ENCODE assay signal across 7 mouse cellular contexts in the genomic region with DNA sequence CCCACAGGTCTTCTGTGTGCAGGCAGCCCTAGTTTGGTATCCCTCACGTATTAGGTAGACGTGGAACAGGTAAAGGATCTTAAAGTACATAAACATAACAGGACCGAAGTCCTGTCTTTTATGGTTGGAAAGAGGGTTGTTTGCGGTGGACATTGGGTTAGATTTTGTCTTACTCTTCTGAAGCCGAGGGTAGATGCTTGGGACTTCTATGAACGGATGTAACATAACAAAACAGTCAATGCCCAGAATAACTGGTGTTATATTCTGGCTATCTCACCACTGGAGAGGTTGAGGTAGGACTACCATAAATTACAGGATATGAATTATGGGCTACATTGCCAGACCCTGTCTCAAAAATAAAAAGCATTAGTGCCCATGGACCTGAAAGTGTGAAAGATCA. TPM values are rescaled to one million over a fixed set of nuclear protein-coding genes. Genes with fewer than 3 reads are reported as not detected.
DNase-seq lines count a peak whose midpoint lies in the region; ATAC-seq lines count a peak whose summit lies in the region.

A gene (minus strand): TSS at position 101 of the 400 bp plus-strand sequence.

- peak; percentile 34; the same call in 1 of the 2 replicates for ATAC-seq in forebrain, embryonic 11.5 days (replicated peaks; ENCODE audit: low FRiP score)
- ATAC-seq in hematopoietic stem cell, adult 5-6 weeks (replicated peaks in 1 of 2; ENCODE audit: insufficient read depth in 1 of 2, low FRiP score in 2 of 2, low TSS enrichment in 1 of 2, low read depth in 1 of 2, poor library complexity in 2 of 2, severe bottlenecking in 2 of 2): no peak
- ATAC-seq in liver, embryonic 11.5 days (replicated peaks; ENCODE audit: low FRiP score): no peak
- ATAC-seq in stomach, embryonic 16.5 days (ENCODE audit: insufficient read depth, low FRiP score): no peak

- H3K4me3 ChIP-seq in forebrain, embryonic 11.5 days (ENCODE audit: low read depth, low read length): peak within 1 kb of the TSS; percentile 75
- H3K4me3 ChIP-seq in liver, embryonic 11.5 days (ENCODE audit: low read depth, low read length): peak within 1 kb of the TSS; percentile 90
- H3K4me3 ChIP-seq in stomach, embryonic 16.5 days (replicated peaks; ENCODE audit: low read length): peak within 1 kb of the TSS; percentile 69

- no peaks in the 10 kb centered on the region for H3K27me3 ChIP-seq in forebrain, embryonic 11.5 days (ENCODE audit: control insufficient read depth, insufficient read depth, low read length)
- H3K27me3 ChIP-seq in liver, embryonic 11.5 days (replicated peaks; ENCODE audit: control insufficient read depth, insufficient read depth, low read length): 0 out of 2 replicates have a peak, but pooled peaks cover 3% of the 10 kb centered on the region
- no peaks in the 10 kb centered on the region for H3K27me3 ChIP-seq in stomach, embryonic 16.5 days (ENCODE audit: control insufficient read depth, insufficient read depth, low read length)

- 49% methylated on average over 6 of the region's 6 CpGs for WGBS in forebrain, embryonic 11.5 days
- WGBS in liver, embryonic 11.5 days: 44% methylated on average over 6 of the region's 6 CpGs
- 41% methylated on average over 6 of the region's 6 CpGs for WGBS in stomach, embryonic 16.5 days

- H3K9ac ChIP-seq in forebrain, embryonic 11.5 days (ENCODE audit: low read length): peak within 1 kb of the TSS; percentile 72
- peak within 1 kb of the TSS; percentile 88 for H3K9ac ChIP-seq in liver, embryonic 11.5 days (ENCODE audit: low read depth, low read length)
- H3K9ac ChIP-seq in stomach, embryonic 16.5 days (ENCODE audit: low read length): peak within 1 kb of the TSS; percentile 83

- H3K9me3 ChIP-seq in forebrain, embryonic 11.5 days (ENCODE audit: control insufficient read depth, low read length): no peaks in the 10 kb centered on the region
- H3K9me3 ChIP-seq in liver, embryonic 11.5 days (ENCODE audit: control insufficient read depth, low read length): no peaks in the 10 kb centered on the region
- H3K9me3 ChIP-seq in stomach, embryonic 16.5 days (replicated peaks; ENCODE audit: control insufficient read depth, low read length): no peaks in the 10 kb centered on the region

- H3K36me3 ChIP-seq in forebrain, embryonic 11.5 days (ENCODE audit: control insufficient read depth, insufficient read depth, low read length): peaks cover 12% of the 10 kb centered on the region; the same call in 1 of the 2 replicates
- peaks cover 14% of the 10 kb centered on the region for H3K36me3 ChIP-seq in liver, embryonic 11.5 days (ENCODE audit: control insufficient read depth, insufficient read depth, low read length)
- H3K36me3 ChIP-seq in stomach, embryonic 16.5 days (ENCODE audit: control insufficient read depth, insufficient read depth, low read length): peaks cover 14% of the 10 kb centered on the region; the same call in 1 of the 2 replicates

- 0 out of 2 replicates have a peak within 1 kb of the TSS, but pooled peaks have one; percentile 27 for H3K27ac ChIP-seq in forebrain, embryonic 11.5 days (ENCODE audit: low read depth, low read length)
- H3K27ac ChIP-seq in liver, embryonic 11.5 days (ENCODE audit: low read depth, low read length): peak within 1 kb of the TSS; percentile 52
- peak within 1 kb of the TSS; percentile 75 for H3K27ac ChIP-seq in stomach, embryonic 16.5 days (ENCODE audit: low read length)

- H3K4me1 ChIP-seq in forebrain, embryonic 11.5 days (replicated peaks; ENCODE audit: control insufficient read depth, insufficient read depth, low read length): peaks cover 2% of the 10 kb centered on the region; the same call in 1 of the 2 replicates
- H3K4me1 ChIP-seq in liver, embryonic 11.5 days (replicated peaks; ENCODE audit: control insufficient read depth, insufficient read depth, low read length): peaks cover 7% of the 10 kb centered on the region
- no peaks in the 10 kb centered on the region for H3K4me1 ChIP-seq in stomach, embryonic 16.5 days (ENCODE audit: control insufficient read depth, insufficient read depth, low read length)

- peak within 1 kb of the TSS; percentile 46 for H3K4me2 ChIP-seq in forebrain, embryonic 11.5 days (ENCODE audit: low read depth, low read length, severe bottlenecking)
- peak within 1 kb of the TSS; percentile 58 for H3K4me2 ChIP-seq in liver, embryonic 11.5 days
- H3K4me2 ChIP-seq in stomach, embryonic 16.5 days (ENCODE audit: low read depth, low read length): peak within 1 kb of the TSS; percentile 52

- DNase-seq in urinary bladder, adult 2 months (ENCODE audit: low spot score): no peak
- no peak for DNase-seq in urinary bladder, postnatal 4 days (ENCODE audit: low spot score in 2 of 2)
- DNase-seq in forebrain, embryonic 11.5 days (ENCODE audit: low spot score): no peak
- DNase-seq in liver, embryonic 11.5 days (ENCODE audit: low spot score): no peak
- no peak for DNase-seq in cerebellum, adult 8-10 months

RNA-seq across cellular contexts. Expression of the gene that starts here (rescaled TPM):
- 59.0 and 76.1 TPM in 2 replicates for polyA plus RNA-seq in urinary bladder, adult 2 months (2012; rRNA removed)
- 82.2 and 89.0 TPM in 2 replicates for polyA plus RNA-seq in forebrain, embryonic 11.5 days (2014; fragmentation: Nextera tagmentation; extraction: Ambion mirVana)
- 32.9 and 39.8 TPM in 2 replicates for total RNA-seq in hematopoietic stem cell, adult 5-6 weeks (2017)
- 101 and 112 TPM in 2 replicates for polyA plus RNA-seq in liver, embryonic 11.5 days (2014; fragmentation: Nextera tagmentation; extraction: Ambion mirVana)
- polyA plus RNA-seq in stomach, embryonic 16.5 days (2015; fragmentation: Nextera tagmentation; extraction: Ambion mirVana): 112 and 116 TPM in 2 replicates
